Mouse (Mus musculus) lung, adult 2 months (tissue): ENCODE data around the gene Dscam.

Source experiments
- CTCF ChIP-seq: fragments of 200-500 bp; IDR thresholded peaks from 2 replicates; pipeline ENCODE4 v1.5.1; 2011; ENCODE audit warnings: mild to moderate bottlenecking, low read length, control low read depth; ENCODE audit not compliant: insufficient read depth
- POLR2A ChIP-seq: fragments of 200-500 bp; IDR thresholded peaks from 2 replicates; pipeline ENCODE4 v1.6.1; 2011; ENCODE audit warnings: low read depth, mild to moderate bottlenecking, control low read depth, low read length, borderline replicate concordance; ENCODE audit errors: extremely low read depth

GRCm38 (mm10) chr16:96689419-96689818 is 481.1 kb downstream of the Dscam start:
- no peak for TF ChIP-seq CTCF
- no peak for TF ChIP-seq POLR2A
